Mouse (Mus musculus): ENCODE results near the gene Ypel3. TPM values are rescaled to one million over a fixed set of nuclear protein-coding genes. Genes with fewer than 3 reads are reported as not detected.

Ypel3 gene
- total RNA-seq, 2 experiments from 2014 or later = 77.7 to 97.4 TPM

DNA sequence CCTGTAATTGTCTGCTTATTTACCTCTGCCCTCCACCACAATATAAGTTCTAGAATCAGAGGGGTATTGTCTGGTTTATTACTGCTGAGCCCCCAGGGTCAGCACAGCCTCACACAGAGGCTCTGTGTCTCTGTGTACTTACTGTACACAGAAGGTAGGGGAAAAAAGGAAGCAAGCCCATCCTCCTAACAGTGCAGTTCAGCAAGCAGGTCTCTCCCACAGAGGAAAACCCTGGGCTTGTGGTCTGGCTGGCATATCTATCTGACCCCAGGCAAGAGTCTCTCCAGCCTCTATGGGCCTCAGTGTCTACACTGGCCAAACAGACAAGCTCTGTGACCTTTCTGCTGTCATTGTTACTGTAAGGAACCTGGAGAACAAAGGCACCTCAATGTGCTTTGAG lies 27.0 kb downstream of the Ypel3 start:
- intact Hi-C loops (cut with DNase I) = loop anchor here (5.0 kb wide), 1 partner anchor 409 kb away; no protein-coding TSS in a partner anchor
- DNase-seq = no peak

DNA sequence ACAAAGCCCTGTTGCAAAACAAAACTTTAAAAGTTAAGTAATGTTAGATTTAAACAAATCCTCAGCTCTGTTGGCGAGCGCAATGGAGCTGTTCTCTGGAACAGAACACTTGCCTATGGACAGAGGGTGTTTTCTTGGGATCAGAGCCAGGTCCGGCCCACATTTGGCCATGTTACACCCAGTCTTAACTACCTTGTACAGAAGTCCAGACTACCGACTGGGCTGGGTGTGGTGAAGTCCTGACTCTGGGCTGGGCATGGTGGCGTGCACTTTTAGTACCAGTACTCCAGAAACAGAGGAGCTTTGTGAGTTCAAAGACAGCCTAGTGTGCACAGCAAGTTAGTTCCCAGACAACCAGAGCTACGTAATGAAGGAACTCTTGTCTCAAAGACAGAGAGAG lies 30.2 kb downstream of the Ypel3 start:
- DNase-seq = no peak
- intact Hi-C loops (cut with DNase I) = no loop called here

DNA sequence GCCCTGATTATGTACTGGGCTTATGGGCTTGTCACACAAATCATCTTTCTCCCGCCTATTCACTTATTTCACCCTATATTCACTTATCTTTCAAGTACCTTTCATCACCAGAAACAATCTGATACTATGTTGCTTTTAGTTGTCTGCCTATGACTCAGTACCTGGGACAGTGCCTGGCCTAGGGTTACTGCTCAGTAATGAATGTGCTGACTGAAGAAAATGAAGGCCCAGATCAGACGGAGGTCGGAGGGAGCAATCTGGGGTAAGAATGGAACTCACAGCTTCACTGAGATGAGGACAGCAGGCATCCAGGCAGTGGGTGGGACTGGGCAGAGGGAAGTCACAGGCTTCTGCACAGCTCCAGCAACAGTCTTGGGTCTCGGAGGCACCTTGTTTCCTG lies 30.6 kb downstream of the Ypel3 start:
- intact Hi-C loops (cut with DNase I) = no loop called here
- no peak for DNase-seq

DNA sequence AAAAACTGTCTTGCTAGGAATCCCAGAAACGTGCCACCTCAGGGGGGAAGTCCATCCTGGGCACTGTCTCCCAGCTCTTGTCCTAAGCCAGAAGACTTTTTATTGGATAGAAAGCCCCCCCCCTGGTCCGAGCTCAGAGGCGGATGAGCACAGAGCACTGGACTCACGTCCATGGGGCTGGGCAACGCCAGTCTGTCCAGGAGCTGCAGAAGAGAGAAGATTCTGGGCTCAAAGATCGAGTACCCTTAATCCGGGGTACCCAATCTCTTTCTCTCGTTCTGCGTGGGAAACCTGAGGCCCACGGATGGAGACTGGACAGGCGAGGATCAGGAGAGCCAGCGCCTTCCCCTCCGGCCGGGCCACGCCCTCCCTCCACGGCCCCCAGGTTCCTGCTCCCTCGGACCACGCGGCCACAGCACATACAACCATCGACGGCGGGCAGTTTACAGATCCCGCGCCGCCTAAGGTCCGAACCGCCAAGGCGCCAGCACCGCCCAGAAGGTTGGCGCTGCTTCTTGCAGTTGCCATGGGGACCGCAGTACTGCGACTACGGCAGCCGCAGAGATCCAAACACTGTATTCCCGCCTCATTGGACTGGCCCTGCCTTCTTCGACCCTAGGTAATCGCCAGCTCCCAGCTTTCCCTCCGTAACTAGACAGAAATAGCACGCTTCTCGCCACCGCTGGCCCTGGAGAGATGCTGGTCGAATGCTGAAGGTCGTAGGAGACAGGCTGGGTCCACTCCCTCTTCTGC lies 32.1 kb downstream of the Ypel3 start:
- intact Hi-C loops (cut with DNase I) = no loop called here
- peak; percentile 79 to 83 for DNase-seq

DNA sequence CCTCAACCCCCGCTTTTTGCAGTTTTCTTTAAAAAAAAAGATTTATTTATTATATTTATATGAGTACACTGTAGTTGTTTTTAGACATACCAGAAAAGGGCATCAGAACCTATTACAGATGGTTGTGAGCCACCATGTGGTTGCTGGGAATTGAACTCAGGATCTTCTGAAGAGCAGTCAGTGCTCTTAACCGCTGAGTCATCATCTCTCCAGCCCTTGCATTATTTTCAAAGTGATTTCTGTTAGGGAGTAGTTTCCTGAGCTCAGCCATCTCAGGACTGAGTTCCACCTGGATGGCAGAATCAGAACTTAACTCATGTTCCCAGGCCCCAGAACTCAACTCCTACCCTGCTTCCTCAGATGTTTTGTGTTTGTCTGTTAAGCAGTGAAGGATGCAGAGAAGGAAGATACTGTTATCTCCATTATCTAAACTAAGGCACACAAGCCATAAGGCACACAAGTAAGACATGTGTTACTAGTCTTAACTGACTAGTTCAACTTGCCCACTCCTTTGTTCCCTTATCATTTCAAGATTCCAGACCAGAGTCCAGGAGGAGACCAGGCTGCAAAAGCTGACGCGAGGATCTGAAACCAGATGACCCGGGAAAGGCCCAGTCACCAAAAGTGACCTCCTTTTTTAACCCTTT lies 33.1 kb downstream of the Ypel3 start:
- DNase-seq = no peak
- intact Hi-C loops (cut with DNase I) = no loop called here

DNA sequence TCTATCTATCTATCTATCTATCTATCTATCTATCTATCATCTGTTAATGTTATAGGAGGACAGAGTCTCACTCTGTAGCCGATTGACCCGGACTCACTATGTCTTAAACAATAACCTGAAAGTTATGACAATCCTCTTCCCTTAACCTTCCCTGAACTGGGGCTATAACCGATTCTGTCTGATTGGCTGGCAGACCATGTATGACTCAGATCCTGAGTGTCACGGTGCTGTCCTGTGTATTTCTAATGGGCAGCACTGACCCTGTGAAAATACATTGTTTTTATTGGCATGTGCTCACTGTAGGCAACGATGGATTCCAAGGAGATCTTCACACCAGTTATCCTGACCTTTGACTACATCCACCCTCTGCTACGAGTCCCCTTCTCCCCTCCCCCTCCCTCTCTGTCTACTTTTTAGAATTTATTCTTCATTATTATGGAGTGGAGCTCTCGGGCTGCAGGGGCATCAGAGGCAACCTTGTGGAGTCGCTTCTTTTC lies 39.0 kb downstream of the Ypel3 start:
- intact Hi-C loops (cut with DNase I) = no loop called here
- peak in 1 of 2 experiments; percentile 6 for DNase-seq

DNA sequence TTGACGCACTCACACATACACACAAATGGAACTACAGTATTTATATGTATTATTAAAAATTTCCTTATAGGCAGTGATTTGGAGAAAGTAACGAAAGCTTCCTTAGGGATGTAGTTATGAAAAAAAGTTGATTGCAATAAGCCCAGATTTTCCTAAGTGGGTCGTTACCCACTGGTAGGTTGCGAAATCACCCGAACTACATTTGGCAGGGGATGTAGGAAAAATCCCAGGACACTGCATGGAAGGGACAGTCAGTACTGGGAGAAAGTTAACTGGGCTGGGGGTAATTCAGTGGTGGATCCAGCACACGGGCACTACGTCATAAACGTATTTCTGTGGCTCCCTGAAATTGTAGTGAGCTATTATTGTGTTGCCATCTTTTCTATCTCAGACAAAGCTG lies 39.7 kb downstream of the Ypel3 start:
- intact Hi-C loops (cut with DNase I) = no loop called here
- peak in 1 of 2 experiments; percentile 9 for DNase-seq

DNA sequence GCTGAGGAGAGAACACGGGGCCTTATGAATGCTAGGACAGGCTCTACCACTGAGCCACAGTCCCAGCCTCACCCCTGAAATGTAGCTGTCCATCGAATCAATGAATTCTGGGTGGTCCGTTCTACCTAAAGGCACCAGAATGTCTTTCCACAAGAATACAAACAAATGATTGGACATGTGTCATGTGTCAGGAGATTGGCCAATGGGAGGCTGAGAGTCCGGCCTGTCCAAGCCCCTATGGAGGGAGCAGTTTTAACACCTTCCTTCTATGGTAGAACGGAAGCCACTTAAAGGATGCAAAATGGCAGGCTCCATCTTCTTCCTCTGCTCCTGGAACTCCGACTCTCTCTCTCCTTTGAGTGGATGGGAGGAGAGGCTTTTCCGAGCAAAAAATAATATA lies 40.8 kb downstream of the Ypel3 start:
- intact Hi-C loops (cut with DNase I) = no loop called here
- peak in 1 of 2 experiments; percentile 2 for DNase-seq

DNA sequence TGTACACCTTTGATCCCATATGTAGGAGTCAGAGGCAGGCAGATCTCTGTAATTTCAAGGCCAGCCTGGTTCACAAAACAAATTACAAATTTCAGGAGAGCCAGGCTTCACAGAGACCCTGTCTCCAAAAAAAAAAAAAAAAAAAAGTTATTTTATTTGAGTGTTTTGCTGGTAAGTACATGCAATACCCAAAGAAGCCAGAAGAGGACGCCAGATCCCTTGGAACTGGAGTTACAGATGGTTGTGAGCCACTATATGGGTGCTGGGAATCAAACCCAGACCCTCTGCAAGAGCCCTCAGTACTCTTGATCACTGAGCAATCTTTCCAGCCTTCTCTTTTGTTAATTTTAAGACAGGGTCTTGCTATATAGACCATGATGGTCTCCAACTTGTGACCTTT lies 42.1 kb downstream of the Ypel3 start:
- intact Hi-C loops (cut with DNase I) = no loop called here
- DNase-seq = no peak

DNA sequence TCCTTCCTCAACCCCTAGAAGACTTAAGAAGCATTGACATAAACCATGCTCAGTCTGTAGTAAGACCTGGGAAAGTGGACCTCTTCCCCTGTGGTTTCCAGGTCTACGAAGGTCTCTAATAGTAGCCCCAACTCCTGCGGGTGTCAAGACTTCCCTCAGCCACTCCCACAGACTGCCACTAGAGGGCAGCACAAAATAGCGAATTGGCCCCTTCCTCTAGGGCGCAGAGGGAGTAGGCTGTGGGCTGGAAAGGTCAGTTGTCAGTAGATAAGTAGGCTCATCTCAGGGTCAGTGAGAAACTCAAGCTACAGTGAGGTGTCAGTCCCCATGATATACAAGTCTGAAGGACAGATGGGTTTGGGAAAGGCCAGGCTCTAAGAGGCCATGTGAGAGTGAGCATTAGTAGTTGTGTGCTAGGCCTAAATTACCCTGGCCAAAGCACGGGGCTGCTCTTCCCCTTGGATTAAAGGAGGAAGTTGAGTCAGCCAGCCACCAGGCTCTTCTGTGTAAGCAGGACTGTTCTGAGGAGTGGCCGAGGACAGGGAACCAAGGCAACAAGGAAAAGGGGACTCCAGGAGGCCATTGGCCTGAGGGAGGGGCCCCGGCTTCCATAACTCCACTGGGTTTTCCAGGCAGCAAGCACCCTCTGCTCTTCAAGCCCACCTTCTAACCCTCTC lies 45.2 kb downstream of the Ypel3 start:
- intact Hi-C loops (cut with DNase I) = loop anchor here (5.0 kb wide), 2 partner anchors 40 to 140 kb away; partner anchors contain the start of genes Hirip3 and Ino80e
- peak; percentile 76 to 80 for DNase-seq

DNA sequence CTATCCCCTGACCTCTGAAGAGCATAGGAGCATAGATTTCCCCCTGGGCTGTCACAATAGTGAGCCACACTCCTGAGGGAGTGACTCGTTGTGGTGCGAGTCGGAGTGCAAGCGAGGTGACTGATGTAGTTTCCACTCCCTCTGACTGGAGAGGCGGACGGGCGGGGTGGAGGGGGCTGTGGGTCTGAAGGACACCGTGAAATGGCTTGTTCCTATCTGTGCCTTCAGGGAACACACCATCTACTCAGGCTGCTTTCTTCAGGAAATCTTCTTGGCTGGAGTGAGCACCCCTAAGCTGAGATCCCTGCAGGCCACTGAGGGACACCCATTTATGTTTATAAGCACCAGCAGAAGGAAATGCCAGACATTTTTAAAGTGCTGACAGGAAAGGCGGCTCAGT lies 46.0 kb downstream of the Ypel3 start:
- no peak for DNase-seq
- intact Hi-C loops (cut with DNase I) = loop anchor here (5.0 kb wide), 2 partner anchors 40 to 140 kb away; partner anchors contain the start of genes Hirip3 and Ino80e

DNA sequence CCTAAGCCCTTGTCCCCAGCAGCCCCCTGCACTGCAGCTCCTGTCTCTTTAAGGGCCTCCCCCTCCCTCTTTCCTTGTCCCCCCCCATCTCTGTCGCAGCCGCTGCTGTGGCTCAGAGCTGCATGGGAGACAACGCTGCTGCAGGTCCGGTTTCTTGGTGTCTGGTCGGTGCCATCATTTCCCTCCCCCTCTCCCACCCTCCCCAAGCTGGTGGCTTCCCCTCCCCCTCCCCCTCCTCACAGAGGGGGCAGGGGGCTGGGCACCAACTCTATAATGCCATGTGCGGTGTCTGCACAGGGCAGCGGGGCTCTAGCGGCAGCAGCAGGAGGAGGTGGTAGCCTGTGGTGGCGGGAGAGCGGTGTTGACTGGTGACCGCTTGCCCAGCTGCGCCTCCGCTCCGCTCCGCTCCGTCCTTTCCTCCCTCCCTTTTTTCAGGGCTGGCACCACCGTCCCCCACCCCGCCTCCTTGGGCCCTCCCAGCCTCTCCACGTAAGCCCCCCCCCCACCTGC lies 46.5 kb downstream of the Ypel3 start:
- no peak for DNase-seq
- intact Hi-C loops (cut with DNase I) = loop anchor here (5.0 kb wide), 2 partner anchors 39 to 139 kb away; partner anchors contain the start of genes Hirip3 and Ino80e

DNA sequence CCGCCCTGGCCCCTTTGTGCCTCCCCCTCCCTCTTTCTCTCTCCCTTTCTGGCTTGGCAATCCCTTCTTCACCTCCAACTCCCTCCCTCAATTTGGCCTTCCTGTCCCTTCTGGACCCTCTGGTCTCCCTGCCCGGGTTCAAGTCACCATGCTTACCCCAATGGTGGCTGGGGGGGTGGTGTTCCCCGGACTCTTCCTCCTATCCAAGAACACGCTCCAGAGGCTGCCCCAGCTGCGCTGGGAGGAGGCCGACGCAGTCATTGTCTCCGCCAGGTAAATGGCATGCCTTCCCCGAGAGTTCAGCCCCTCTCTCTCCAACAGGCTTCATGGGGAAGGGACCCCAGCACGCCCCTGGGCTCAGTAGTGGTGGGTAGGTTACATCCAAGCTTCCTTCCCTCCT lies 47.2 kb downstream of the Ypel3 start:
- no peak for DNase-seq
- intact Hi-C loops (cut with DNase I) = loop anchor here (5.0 kb wide), 2 partner anchors 38 to 138 kb away; partner anchors contain the start of genes Hirip3 and Ino80e

DNA sequence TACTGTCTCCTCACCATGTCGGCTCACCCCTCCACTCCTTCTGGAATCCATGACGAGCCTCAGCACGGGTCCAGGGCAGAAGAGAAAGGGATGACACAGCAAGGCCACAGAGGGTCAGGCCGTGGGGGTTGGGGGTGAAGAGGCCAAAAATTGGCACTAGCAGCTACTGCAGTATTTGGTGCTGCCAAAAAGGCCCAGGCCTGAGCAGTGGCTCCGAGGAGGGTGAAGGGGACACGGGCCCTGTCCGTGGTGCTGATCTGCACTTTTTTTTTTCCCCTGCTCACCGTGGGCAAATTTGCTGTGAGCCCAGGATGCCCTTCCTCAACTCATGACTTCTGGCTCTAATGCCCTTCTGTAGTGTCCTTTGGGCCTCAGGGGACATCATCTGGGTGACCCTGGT lies 48.6 kb downstream of the Ypel3 start:
- DNase-seq = no peak
- intact Hi-C loops (cut with DNase I) = no loop called here

DNA sequence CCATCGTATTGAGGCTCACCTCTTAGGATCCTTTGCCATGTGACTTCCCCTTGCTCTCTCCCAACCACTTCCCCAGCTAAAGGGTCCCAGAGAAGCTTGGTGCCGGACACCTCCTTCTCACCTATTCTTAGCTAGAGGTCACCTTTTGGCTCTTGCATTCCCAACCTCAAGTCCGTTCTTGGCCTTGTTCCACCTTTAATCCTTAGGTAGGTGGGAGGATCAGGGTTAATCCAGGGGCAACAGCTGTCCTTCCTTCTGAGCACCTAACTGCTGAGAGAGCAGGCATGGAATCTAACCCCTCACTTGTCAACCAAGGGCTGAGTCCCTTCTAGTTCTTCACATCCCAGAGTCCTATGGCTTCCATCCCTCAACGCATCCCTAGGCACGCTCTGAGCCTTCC lies 49.2 kb downstream of the Ypel3 start:
- intact Hi-C loops (cut with DNase I) = no loop called here
- DNase-seq = no peak

Other genes starting within 250 kb of the Ypel3 start
- gene Eif3c, start 210.5 kb upstream of the Ypel3 start, total RNA-seq (2021) = 100 to 1,000 TPM; 129 to 154 TPM
- gene Apobr, start 192.0 kb upstream of the Ypel3 start, total RNA-seq (2021) = under 1 TPM; 0.44 to 0.46 TPM
- gene Cln3, start 191.1 kb upstream of the Ypel3 start, total RNA-seq (2021) = 10 to 100 TPM; 10.7 to 11.0 TPM
- not detected for gene Il27, start 182.0 kb upstream of the Ypel3 start, total RNA-seq (2021)
- 10 to 100 TPM in 1 of 2 experiments, 1 to 10 TPM in 1; 8.5 to 11.9 TPM for gene Nupr1, start 146.1 kb upstream of the Ypel3 start, total RNA-seq (2021)
- 10 to 100 TPM; 29.3 to 33.2 TPM for gene Sgf29, start 127.6 kb upstream of the Ypel3 start, total RNA-seq (2021)
- gene Sult1a1, start 100.5 kb upstream of the Ypel3 start, total RNA-seq (2021) = 10 to 100 TPM; 15.7 to 21.0 TPM
- 10 to 100 TPM; 29.9 to 36.8 TPM for gene Bola2, start 81.6 kb upstream of the Ypel3 start, total RNA-seq (2021)
- 1 to 10 TPM; 2.1 to 3.6 TPM for gene Slx1b, start 81.2 kb upstream of the Ypel3 start, total RNA-seq (2021)
- gene Coro1a, start 69.2 kb upstream of the Ypel3 start, total RNA-seq (2021) = 1 to 10 TPM; 2.6 to 5.2 TPM
- gene Mapk3, start 17.4 kb upstream of the Ypel3 start, total RNA-seq (2021) = 10 to 100 TPM; 15.7 to 21.9 TPM
- gene Gdpd3, start 10.6 kb upstream of the Ypel3 start, total RNA-seq (2021) = 1 to 10 TPM in 1 of 2 experiments, under 1 TPM in 1; 0.99 to 1.8 TPM
- under 1 TPM; 0.28 to 0.30 TPM for gene Tbx6, start 4.5 kb downstream of the Ypel3 start, total RNA-seq (2021)
- 10 to 100 TPM; 21.6 to 22.4 TPM for gene Ppp4c, start 15.5 kb downstream of the Ypel3 start, total RNA-seq (2021)
- 10 to 100 TPM; 55.8 to 67.4 TPM for gene Fam57b, start 20.7 kb downstream of the Ypel3 start, total RNA-seq (2021)
- not detected for gene 4930451I11Rik, start 54.7 kb downstream of the Ypel3 start, total RNA-seq (2021)
- not detected for gene Doc2a, start 70.5 kb downstream of the Ypel3 start, total RNA-seq (2021)
- 1 to 10 TPM; 3.7 to 7.8 TPM for gene Hirip3, start 85.0 kb downstream of the Ypel3 start, total RNA-seq (2021)
- gene Ino80e, start 85.4 kb downstream of the Ypel3 start, total RNA-seq (2021) = 10 to 100 TPM; 10.3 to 12.6 TPM
- 10 to 100 TPM; 18.3 to 21.7 TPM for gene Taok2, start 107.7 kb downstream of the Ypel3 start, total RNA-seq (2021)
- gene Tmem219, start 146.0 kb downstream of the Ypel3 start, total RNA-seq (2021) = 1 to 10 TPM; 9.1 to 9.3 TPM
- gene Kctd13, start 151.9 kb downstream of the Ypel3 start, total RNA-seq (2021) = 1 to 10 TPM; 1.4 to 1.6 TPM
- gene Asphd1, start 172.6 kb downstream of the Ypel3 start, total RNA-seq (2021) = not detected
- gene Sez6l2, start 173.6 kb downstream of the Ypel3 start, total RNA-seq (2021) = 1 to 10 TPM; 1.5 to 2.3 TPM
- gene Cdipt, start 199.0 kb downstream of the Ypel3 start, total RNA-seq (2021) = 10 to 100 TPM; 28.0 to 37.2 TPM
- gene Cdiptos, start 199.1 kb downstream of the Ypel3 start, total RNA-seq (2021) = under 1 TPM; 0.43 to 0.44 TPM
- gene Mvp, start 237.7 kb downstream of the Ypel3 start, total RNA-seq (2021) = 10 to 100 TPM; 20.3 to 25.7 TPM
- gene Pagr1b, start 239.5 kb downstream of the Ypel3 start, total RNA-seq (2021) = not detected
- gene Pagr1a, start 240.4 kb downstream of the Ypel3 start, total RNA-seq (2021) = 10 to 100 TPM in 1 of 2 experiments, 1 to 10 TPM in 1; 6.1 to 11.4 TPM
- gene Gm42742, start 244.1 kb downstream of the Ypel3 start, total RNA-seq (2021) = 10 to 100 TPM; 12.9 to 16.6 TPM
- gene Prrt2, start 244.3 kb downstream of the Ypel3 start, total RNA-seq (2021) = under 1 TPM; 0.20 to 0.92 TPM

Measured in gastrocnemius, postnatal 36 days (tissue).